Mouse (Mus musculus) cerebellum, adult 2 months (tissue): ENCODE data around the gene Gm17087.

Experiments
- CTCF ChIP-seq: fragments of 200-500 bp; IDR thresholded peaks from 2 replicates; pipeline ENCODE4 v1.5.1; 2011; ENCODE audit warnings: low read depth, mild to moderate bottlenecking, control low read depth, low read length, moderate library complexity, borderline replicate concordance; ENCODE audit not compliant: insufficient read depth
- POLR2A ChIP-seq: fragments of 200-500 bp; IDR thresholded peaks from 2 replicates; pipeline ENCODE4 v1.6.1; 2011; ENCODE audit warnings: low read length, control low read depth, borderline replicate concordance; ENCODE audit not compliant: insufficient read depth

- TF ChIP-seq POLR2A (no peak), CTCF (no peak)
Observed at GRCm38 (mm10) chr17:8566850-8567249, at the start of gene Gm17087.
